Mouse (Mus musculus): ENCODE data around the gene Nkapd1.
"Not testable (repeated sequence)": the region's sequence is repeated elsewhere in the genome, so short reads cannot be mapped to it uniquely, and the experiment has no call there.

Gene Nkapd1

DNA sequence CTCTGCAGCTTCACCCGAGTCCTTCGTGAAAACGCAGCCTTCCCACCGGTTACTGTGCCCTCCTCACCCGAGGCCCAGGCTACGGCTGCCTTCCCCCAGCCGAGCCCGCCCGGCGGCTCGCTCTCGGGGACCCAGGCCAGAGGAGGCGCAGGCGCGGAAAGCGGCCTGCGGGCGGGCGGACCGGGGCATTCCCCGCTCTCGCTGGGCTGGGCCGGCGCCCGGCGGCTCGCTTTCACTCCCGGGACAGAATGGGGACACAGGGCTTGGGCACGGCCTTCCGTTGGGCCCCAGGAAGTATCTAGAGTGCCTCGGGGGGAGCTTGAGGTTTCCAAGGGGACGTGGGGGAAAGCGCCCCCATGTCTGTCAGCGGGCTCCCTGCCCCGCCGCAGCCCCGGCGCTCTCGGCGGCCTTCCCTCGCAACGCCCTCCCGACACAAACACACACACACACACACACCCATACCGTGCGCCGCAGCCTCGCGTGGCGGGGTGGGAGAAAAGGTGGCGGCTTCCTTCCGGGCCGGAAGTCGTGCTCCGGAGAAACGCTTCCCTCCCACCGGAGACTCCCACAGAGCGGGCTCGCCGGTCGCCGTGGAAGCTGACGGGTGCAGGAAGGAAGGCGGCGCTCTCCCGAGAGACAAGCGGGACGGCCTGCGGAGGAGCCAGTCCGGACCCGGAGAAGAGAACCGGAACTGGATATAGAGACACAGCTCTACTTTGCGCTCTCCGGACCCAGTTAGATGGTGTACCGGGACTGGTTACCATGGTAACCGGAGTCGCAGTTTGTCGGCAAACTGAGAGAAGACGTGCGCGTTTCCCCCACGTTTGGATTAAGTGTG is at the start of gene Nkapd1, which contains the start of gene Pih1d2:
Gene Nkapd1 (minus strand): TSS at position 699 of the 838 bp plus-strand sequence.
Gene Pih1d2 (plus strand): TSS at position 556 of the 838 bp plus-strand sequence.
- DNase-seq, result peak; percentile 95

DNA sequence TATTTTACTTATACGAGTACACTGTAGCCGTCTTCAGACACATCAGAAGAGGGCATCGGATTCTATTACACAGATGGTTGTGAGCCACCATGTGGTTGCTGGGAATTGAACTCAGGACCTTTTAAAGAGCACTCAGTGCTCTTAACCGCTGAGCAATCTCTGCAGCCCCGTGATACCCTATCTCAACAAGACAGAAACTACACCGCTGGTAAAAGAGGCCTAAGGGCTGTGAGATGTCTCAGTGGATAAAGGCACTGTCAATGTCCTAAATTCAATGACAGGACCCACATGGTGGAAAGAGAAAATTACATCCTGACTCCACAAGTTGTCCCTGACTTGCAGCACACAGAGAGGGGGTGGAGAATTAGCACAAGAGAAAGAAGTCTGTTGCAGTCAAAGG is 49.2 kb upstream of the Nkapd1 start:
- no peak for DNase-seq

DNA sequence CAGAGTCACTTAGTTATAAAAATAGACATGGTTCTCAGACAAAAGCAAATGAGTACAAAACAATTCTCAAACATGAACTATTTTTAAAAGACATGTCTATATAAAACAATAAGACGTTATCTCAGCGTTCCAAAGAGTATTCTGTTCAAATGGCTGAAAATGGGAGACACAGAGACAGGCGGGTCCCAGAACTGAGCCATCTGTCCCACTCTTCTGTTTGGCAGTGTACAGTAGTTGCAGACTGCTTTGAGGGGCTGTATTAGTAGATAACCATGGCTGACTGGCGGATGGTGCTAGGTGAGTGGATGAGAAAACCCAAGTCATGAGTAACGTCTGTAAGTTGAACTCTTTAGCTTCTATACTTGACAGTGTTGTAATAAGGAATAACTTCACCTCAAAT is 47.6 kb upstream of the Nkapd1 start:
- no peak for DNase-seq

DNA sequence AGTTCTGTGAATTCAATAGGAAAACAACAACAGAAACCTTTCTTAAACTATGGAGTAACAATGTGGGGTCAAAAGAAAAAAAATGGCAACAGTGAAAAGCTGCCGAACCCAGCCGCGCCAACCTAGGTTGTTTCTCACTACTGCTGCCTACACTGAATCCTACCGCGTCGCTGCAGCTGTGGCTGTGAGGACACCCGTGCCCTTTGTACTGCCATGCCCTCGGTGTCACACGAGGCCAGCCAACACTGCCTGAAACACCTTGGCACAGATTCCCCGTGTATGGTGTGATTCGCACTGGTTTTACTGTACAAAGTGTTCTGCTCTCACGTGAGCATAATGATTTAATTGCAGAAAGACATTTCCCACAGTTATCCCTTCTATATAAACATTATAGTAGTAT is 43.2 kb upstream of the Nkapd1 start:
- DNase-seq, result peak; percentile 40

DNA sequence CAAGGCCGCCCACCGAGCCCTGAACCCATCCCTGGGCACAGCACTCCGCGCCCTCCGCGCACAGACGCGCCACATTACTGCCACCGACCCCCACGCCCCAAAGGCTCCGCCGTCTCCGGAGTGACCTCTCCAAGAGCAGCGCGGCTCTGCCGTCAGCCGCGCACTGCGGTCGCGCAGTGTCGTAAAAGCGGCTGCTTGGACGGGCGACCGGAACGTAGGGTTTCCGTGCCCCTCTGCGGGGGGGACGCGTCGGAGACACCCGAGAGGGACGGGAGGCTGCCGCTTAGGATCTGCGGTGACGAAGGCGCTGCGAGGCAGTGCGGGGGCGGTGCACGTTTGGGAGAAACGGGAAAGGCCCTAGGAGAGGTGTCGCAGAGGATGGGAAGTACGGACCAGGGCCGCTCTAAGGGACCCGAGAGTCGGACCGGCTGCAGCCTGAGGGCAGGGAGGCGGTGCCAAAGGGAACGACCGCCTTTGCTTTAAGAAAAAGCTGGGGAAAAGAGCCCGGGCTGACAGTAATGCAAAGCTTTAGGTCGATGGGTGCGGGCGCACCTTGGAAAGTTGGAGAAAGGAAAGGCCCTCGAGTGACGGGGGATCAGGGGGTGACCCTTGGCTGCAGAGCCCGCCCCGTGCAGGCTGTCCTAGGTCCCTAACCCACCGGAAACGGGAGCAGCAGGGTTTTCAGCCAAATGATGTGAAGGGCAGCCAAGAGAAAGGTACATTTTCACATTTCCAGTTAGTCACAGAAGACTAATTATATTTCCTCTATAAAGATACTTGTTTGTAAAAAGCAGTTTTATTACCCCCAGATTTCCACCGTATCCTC is 42.3 kb upstream of the Nkapd1 start, which contains the start of gene Dlat:
Gene Dlat (minus strand): TSS at position 389 of the 826 bp plus-strand sequence.
- peak; percentile 95 for DNase-seq

DNA sequence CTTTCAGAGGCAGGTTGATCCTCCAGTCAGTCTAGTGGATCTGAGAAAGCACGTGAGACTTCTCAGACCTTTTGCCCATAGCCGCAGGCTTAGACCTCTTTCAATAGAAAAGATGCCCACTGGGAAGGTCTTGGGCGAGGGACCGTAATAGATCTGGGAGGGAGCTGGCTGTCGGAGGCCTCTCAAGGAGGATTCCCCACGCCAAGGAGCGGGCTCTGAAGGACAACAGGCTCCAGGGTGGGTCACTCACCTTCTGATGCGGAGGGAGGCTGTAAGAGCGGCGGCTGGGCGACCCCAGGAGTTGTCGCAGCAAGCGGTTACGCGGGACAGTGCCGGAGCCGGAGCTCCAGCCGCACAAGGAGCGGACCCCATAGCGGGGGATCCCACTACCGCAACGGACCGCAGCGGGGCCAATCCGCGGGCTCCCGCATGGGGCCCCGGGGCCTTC is 41.7 kb upstream of the Nkapd1 start:
- DNase-seq, result no peak

DNA sequence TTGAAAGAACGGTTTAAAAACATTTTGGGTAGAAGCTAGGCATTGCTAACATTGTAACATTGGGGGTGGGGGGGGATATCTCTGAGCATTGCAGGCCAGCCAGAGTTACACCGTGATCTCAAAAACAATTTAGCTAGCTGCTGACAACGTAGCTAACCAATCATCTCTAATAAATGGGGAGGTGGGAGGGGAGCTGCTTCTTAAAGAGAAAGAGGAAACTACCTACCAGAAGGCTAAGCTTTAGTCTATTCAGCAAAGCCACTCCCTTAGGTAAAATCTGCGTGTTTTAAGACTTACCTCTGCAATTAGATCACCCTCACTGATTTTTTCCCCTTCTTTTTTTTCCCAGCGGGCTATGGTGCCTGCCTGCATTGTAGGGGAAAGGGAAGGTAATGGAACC is 41.1 kb upstream of the Nkapd1 start:
- DNase-seq, result no peak

DNA sequence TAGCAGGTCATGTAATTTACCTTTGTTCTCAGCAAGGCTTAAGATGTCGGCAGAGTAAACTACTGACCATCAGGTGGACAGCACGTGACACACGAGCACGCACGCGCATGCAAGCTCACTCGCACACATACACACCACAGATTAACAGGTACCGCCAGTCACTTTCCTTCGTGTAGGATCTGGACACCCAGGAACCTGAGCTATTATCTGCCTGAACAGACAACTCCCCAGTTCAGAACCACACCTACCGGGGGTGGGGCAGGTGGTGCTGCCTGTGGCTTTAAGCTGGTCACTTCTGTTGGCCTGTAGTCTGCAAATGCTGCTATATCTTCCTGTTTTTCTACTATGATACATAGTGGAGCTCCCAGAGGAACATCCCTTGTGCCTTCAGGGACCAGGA is 33.2 kb upstream of the Nkapd1 start:
- no peak for DNase-seq

DNA sequence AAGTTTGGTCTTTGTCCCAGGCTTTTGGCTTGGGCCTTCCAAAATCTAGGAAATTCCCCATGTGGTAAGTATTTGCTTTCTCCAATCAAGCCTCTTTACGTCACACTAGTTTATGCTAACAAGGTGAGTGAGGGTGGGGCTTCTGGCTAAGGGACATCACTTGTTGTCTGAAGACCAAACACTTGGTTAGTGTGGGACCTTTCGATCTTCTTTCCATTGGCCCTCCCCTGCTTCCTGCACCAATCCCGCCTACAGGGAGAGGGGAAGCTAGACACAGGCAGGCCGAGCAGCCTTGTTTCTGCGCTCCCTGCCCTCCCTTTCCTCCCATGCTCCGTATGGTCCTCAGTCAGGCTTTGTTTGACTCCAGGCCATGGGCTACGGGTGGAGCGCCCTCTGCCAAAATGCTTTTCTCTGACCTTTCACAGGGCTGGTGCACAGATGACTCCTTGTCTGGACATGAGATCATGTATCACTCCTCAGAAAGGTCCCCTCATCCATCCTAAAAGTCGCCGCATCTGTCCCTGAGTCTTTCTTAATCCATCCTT is 29.6 kb upstream of the Nkapd1 start:
- DNase-seq, result no peak

DNA sequence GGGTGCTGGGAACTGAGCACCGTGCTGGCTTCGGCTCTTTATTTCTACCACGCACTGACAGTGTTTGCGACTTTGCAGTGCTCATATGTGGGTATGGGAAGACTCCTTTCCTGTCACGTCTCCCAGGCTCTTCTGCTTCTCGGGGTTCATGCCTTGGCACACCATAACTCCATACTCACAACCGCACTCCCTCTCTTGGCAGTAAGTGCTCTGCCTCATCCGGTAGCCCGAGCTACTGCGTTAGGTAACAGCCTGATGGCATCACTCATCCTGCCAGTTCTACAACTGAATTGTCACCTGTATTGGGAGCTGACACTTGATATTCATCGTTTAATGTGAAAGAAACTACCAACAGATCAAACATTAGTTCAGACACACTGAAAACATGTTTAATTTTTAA is 17.0 kb upstream of the Nkapd1 start:
- DNase-seq, result no peak

DNA sequence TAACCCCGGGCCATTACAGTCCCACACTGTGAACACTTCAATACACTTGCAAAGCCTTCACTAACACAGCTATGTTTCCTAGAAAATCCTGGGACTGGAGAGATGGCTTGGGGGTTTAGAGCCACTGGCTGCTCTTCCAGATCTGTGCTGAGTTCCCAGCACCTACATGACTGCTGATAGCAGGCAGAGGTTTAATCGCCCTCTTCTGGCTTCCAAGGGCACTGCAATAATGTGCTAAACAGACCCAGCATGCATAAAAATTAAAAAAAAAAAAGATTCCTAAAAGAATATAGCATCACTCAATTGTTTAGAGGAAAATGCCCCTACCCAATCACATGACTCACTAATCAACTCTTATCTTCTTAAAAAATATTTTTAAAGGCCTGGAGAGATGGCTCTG is 15.8 kb upstream of the Nkapd1 start:
- peak; percentile 23 for DNase-seq

DNA sequence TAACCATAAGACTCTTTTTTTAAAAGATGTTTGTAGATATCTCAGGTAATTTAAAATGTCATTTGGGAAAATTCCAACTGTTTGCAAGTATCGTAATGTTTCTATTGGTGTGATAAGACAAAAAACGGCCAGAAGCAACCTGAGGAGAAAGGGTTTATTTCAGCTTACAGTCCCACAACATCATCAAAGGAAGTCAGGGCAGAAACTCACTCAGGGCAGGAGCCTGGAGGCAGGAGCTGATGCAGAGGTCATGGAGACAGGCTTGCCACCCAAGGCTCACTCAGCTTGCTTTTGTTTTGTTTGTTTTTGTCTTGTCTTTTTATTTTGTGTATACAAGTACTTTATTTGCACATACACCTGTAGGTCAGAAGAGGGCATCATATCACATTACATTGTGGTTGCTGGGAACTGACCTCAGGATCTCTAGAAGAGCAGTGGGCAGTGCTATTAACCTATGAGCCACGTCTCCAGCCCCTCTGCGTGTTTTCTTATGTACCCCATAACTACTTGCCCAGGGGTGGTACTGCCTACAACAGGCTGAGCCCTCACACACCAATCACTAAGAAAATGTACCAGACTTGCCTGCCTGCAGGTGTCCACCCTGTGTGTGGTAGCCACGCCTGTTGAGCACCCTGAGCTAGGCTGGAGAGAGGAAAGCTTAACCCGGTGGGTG is 14.9 kb upstream of the Nkapd1 start:
- DNase-seq, result no peak

DNA sequence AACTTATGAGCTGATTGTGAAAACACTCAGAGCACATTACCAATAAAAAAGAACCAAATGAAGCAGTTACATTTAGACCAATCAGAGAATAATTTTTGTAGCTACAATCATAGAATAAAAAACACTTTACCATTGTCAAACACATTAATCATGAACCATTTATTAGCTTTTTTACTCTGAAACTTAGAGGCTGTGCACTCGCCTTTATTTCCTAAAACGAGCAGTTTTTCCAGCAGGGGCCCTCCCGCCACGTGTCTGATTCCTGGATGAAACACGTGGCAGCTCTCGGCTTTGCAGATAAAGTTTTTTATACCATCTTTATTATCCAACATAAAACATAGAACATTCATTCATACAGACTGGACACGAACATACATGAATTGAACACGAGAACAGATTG is 13.6 kb upstream of the Nkapd1 start:
- not testable (repeated sequence) for DNase-seq

DNA sequence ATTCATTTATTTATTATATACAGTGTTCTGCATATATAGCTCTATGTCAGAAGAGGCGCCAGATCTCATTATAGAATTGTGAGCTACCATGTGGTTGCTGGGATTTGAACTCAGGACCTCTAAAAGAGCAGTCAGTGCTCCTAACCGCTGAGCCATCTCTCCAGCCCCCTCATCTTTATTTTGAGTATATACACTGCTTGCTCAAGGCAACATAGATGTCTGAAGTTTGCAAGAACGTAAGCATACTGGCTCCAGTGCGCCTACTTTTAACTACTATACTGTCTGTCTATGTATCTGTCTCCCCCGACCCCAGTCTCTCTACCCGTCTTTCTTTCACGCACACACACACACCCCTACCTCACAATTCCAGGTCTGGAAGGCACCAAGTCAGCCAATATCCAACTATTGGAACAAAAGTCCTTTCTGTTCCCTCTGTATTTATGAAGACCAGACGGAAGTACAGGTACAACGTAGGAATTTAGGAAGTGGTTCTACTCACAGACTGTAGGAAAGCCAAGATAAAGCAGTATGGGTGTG is 598 bp upstream of the Nkapd1 start:
- no peak for DNase-seq

DNA sequence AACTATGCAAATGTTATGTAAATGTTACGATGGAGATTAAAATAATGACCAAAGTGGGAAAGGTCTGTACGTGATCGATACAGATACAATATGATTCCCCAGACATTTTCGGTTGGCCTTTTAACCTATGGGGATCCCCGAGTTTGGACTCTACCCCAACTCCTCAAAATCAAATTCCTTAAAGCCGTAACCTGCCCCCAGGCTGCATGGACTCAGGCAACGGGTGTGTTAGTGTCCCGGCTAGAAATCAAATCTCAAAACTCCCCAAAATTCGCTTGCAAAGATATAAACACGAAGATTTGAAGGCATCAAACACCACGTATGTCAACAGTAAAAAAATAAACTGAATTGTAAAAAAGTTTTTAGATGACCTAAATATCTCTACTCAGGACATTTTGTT is 1.1 kb downstream of the Nkapd1 start:
- no peak for DNase-seq

DNA sequence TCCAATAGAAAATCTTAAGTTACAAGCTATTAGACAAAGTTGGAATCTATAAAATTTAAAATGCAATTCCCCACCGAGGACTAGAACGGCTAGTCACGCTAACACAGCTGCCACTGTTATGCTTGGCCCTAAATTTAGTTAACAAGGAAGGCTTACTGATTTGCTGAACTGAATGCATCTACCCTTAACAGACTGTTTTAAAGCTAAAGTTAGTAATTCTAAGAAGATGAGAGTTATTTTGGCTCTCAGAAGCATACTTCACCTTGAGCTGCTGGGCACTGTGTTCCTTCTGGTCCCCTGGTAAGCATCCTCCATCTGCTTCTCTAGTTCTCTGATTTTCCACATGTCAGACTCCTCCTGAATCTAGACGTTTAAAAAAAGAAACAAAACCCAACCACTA is 5.1 kb downstream of the Nkapd1 start:
- no peak for DNase-seq

DNA sequence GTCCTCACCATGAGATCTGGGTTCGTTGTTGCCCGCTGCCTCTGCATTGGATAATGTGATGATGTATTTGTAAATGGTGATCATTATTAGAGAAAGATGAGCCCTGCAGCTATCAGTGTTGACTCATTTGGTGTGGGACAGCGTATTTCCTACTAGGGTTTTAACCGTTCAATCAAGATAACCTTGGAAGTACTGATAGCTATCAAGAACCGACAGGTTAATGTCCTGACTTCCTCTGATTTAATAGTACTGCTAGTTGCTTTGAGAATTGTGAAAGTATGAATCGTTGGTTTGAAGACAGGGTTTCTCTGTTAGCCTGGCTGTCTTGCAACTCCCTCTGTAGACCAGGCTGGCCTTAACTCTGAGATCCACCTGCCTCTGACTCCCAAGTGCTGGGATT is 12.9 kb downstream of the Nkapd1 start:
- DNase-seq, result no peak

DNA sequence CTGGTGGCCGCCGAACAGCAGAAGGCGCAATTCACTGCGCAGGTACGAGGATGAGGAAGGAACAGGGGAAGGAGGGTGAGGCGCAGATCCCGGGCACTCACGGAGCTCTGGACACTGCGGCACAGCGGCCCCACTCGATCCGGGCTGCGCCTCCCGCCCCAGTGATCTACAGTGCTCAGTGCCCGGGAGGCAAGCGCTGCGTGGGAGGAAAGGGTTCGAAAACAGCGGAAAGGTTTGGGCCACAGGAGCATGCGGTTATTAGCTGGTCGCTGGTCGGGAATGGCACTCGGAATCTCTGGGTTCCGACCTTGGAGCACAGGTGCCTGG is 13.3 kb downstream of the Nkapd1 start:
- DNase-seq, result no peak

DNA sequence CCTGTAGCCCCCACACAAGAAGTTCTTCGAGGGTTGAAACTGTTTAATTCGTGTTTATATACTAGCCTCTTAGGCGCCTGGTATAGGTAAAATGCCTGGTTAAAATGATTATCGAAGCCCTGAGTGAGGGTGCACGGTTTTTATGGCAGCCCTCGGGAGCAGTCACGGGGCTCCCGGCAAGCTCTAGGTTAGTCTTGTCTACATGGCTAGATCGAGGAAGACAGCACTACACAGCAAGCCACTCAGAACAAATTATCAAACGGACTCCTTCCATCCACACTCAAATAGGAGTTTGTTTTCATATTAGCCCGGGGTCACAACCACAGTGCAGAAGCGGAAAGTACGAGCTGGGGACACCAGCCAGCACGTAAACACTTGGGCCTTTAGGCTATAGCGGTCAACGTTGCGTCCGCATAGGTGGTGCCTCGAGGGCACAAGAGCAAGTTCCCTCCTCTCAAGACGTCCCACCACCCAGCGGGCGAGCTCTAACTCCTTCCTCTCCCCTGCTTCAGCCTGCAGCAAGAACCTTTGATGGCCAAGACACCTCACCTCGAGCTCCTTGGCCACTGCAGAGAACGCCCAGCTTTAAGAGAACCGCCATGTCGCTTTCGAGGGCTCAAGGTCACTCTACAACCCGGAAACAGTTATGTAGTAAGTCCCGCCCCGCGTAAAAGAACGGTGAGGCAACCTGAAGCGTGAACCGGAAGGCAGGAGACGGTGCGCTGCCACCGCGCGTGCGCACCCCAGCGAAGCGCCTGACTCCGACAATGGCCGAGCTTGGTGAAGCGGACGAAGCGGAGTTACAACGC is 13.9 kb downstream of the Nkapd1 start, which contains the start of the genes Sdhd and Timm8b:
Gene Sdhd (minus strand): TSS at position 624 of the 809 bp plus-strand sequence.
Gene Timm8b (plus strand): TSS at position 722 of the 809 bp plus-strand sequence.
- DNase-seq, result peak; percentile 98

DNA sequence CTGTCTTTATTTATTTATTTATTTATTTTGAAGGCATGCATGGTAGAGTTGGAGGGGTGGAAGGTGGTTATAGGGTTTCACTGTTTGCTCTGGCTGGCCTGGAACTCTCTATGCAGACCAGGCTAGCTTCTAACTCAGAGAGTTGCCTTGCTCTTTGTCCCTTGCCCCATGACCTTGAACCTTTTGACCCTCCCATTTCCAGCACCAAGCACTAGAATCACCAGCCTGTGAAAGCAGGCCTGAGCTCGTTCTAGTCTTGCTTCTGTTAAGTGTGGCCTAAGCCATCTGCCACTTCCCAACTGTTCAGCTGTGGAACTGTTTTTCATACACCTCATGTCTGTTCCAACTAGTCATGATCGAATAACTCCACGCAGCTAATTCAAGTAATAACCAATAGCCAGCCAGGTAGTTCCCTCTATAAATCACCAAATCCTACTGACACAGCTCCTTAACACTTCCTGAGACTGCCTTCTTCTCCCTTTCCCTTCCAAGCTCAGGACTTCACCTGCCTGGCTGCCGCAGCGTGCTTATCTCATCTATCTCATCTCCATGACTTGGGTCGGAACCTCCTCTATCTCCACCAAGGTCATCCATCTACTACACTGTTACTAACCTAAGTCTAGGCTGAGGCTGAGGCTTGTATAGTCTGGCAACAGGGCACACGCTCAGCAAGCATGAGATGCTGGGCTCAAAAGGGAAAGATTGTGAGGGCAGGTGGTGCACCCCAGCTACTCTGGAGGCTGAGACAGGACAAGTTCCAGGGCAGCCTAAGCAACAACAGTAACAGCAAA is 15.0 kb downstream of the Nkapd1 start:
- DNase-seq, result no peak

DNA sequence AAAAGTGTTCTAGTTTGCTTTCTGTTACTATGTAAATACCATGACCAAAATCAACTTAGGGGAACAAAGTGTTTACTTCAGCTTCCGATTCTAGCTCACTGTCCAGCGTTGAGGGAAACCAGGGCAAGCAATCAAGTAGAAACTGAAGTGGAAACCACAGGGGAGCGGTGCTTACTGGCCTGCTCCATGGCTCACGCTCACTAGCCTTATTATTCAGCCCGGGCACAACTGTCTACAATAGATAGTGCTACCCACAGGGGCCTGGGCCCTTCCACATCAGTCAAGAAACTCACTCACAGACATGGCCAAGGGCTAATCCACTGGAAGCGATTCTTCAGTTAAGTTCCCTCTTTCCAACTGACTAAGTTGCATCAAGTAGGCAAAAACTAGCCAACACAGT is 15.7 kb downstream of the Nkapd1 start:
- DNase-seq, result no peak
